Mouse (Mus musculus) G1E (cell line): ENCODE measurements around the gene Qrich1.

Experiments used
- CTCF ChIP-seq: IDR thresholded peaks from 2 replicates; pipeline ENCODE4 v1.5.1; 2012; ENCODE audit warnings: low read depth, low read length, inconsistent platforms, mixed read lengths
- POLR2AphosphoS5 ChIP-seq: IDR thresholded peaks from 2 replicates; pipeline ENCODE4 v1.6.1; 2012; ENCODE audit warnings: low read depth, low read length, inconsistent platforms; ENCODE audit not compliant: insufficient replicate concordance

GRCm38 (mm10) chr9:108540846-108541245, 24.2 kb downstream of the Qrich1 start:
- no peak for TF ChIP-seq CTCF
- no peak for TF ChIP-seq POLR2AphosphoS5
